Mouse (Mus musculus) lung, postnatal 0 days (tissue): ENCODE measurements around the gene Cers2.

Experiments used
- CTCF ChIP-seq: IDR thresholded peaks from 2 replicates; pipeline ENCODE4 v1.5.1; 2016; ENCODE audit warnings: antibody characterized with exemption, mild to moderate bottlenecking
- EP300 ChIP-seq: IDR thresholded peaks from 2 replicates; pipeline ENCODE4 v1.6.1; 2016; ENCODE audit warnings: antibody characterized with exemption, mild to moderate bottlenecking, control low read depth

- TF ChIP-seq EP300 (no peak), CTCF (no peak)
These were observed 4.1 kb upstream of the Cers2 start for GRCm38 (mm10) chr3:95310496-95310895.
